Mouse (Mus musculus) retina, postnatal 1 day (tissue): ENCODE measurements at regions not wholly inside any gene's neighbourhood (a gene's known extent, or its start where the extent isn't known, plus 50 kb on each side); places are given as distances from the start of the nearest gene placed in this dataset.

Experiments
- DNase-seq: peaks from one replicate; pipeline ENCODE4 v3.0.0-alpha.2; 2012

GRCm38 (mm10) chr2:106083001-106083400 lies 79.7 kb upstream of the Dnajc24 start:
- DNase-seq: peak; percentile 64

DNA sequence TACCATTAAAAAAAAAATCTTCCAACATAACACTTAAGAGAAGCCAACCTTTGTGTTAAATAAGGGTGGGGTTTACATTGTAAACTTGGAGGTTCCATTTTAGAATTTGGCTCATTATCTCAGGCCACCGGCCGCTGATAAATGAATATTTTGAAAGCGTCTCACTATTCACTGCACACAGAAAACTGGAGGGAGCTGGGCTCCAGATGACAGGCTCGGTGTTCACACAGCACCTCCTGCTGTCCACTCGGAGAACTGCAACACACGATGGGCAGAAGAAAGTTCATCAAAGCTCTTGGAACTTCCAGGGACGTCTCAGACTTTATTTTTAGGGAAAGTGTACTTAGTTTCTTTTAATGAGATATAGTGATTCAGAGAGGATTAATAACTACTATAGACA lies 78.6 kb upstream of the Dnajc24 start:
- peak; percentile 87 for DNase-seq

DNA sequence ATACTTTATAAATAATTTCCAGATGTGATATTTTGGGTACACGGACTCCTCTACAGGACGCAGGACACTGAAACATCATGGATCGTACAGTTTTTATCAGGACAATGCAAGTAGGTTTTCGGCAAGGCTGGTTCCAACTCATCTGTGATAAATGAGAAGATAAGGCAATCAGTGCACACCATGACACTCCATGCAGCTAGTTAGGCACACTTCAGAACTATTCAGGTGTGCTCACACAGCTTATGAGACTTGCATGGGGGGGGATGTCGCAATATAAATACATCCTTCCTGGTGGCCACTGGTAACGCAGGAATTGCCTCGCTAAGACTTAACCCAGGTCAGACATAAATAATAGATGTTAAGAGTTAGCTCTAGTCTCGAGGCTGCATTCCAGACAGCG lies 77.3 kb upstream of the Dnajc24 start:
- peak; percentile 36 for DNase-seq

GRCm38 (mm10) chr2:106078591-106078990 lies 75.2 kb upstream of the Dnajc24 start:
- DNase-seq: peak; percentile 11

GRCm38 (mm10) chr2:106074441-106074840 lies 71.1 kb upstream of the Dnajc24 start:
- DNase-seq: peak; percentile 29

GRCm38 (mm10) chr2:106064316-106064715 lies 61.0 kb upstream of the Dnajc24 start:
- DNase-seq: no peak
